Mouse (Mus musculus) heart, postnatal 25 days (tissue): ENCODE data around the gene Evi5. TPM values are rescaled to one million over a fixed set of nuclear protein-coding genes. Genes with fewer than 3 reads are reported as not detected.

Source experiments
- DNase-seq: peaks from one replicate; pipeline ENCODE4 v3.0.0; 2022; ENCODE audit warnings: low spot score
- intact Hi-C: fragments of 180-260 bp; cut with DNase I; formaldehyde crosslinking; loops from one replicate; pipeline ENCODE4 v1.15.1; 2025
- total RNA-seq, 2 experiments: library from RNA; stranded (reverse); gene quantifications; 2 replicates each; pipeline ENCODE4 v1.2.3; 2021

Gene Evi5
- total RNA-seq, 2 experiments from 2014 or later = 17.9 to 22.1 TPM

- intact Hi-C loops = no loop called here
- no peak for DNase-seq
These were observed 109.0 kb downstream of the Evi5 start for GRCm38 (mm10) chr5:107765946-107766345.

GRCm38 (mm10) chr5:107764486-107764885, 110.4 kb downstream of the Evi5 start:
- DNase-seq = no peak
- intact Hi-C loops = no loop called here

GRCm38 (mm10) chr5:107763674-107764073, 111.2 kb downstream of the Evi5 start:
- no peak for DNase-seq
- intact Hi-C loops = no loop called here

- intact Hi-C loops = no loop called here
- no peak for DNase-seq
These were observed 115.8 kb downstream of the Evi5 start for GRCm38 (mm10) chr5:107759121-107759520.

- DNase-seq = no peak
- intact Hi-C loops = no loop called here
These were observed 118.8 kb downstream of the Evi5 start for GRCm38 (mm10) chr5:107756072-107756471.

GRCm38 (mm10) chr5:107754740-107755139, 120.2 kb downstream of the Evi5 start:
- intact Hi-C loops = no loop called here

GRCm38 (mm10) chr5:107753656-107754055, 121.3 kb downstream of the Evi5 start:
- intact Hi-C loops = no loop called here

More at GRCm38 (mm10) chr5:107754740-107755139, 120.2 kb downstream of the Evi5 start:
- DNase-seq = no peak

GRCm38 (mm10) chr5:107749229-107749916, 125.5 kb downstream of the Evi5 start:
- DNase-seq = no peak
- intact Hi-C loops = no loop called here

More at GRCm38 (mm10) chr5:107753656-107754055, 121.3 kb downstream of the Evi5 start:
- DNase-seq = no peak

GRCm38 (mm10) chr5:107739023-107739422, 135.9 kb downstream of the Evi5 start:
- DNase-seq = no peak
- intact Hi-C loops = no loop called here

GRCm38 (mm10) chr5:107738296-107738695, 136.6 kb downstream of the Evi5 start:
- intact Hi-C loops = no loop called here
- no peak for DNase-seq

- intact Hi-C loops = no loop called here
- DNase-seq = no peak
These were observed 138.7 kb downstream of the Evi5 start for GRCm38 (mm10) chr5:107736171-107736570.

GRCm38 (mm10) chr5:107731844-107732243, 143.1 kb downstream of the Evi5 start:
- intact Hi-C loops = no loop called here
- DNase-seq = no peak

GRCm38 (mm10) chr5:107731408-107731807, 143.5 kb downstream of the Evi5 start:
- DNase-seq = no peak
- intact Hi-C loops = no loop called here

- intact Hi-C loops = no loop called here
- no peak for DNase-seq
These were observed 147.9 kb downstream of the Evi5 start for GRCm38 (mm10) chr5:107727007-107727402.

- no peak for DNase-seq
- intact Hi-C loops = no loop called here
These were observed 148.5 kb downstream of the Evi5 start for GRCm38 (mm10) chr5:107726281-107727006.

GRCm38 (mm10) chr5:107725435-107726261, 149.3 kb downstream of the Evi5 start, which contains the start of gene Gfi1:
TSS of gene Gfi1 (minus strand) at chr5:107726036.
- no peak for DNase-seq

GRCm38 (mm10) chr5:107724661-107725434, 150.1 kb downstream of the Evi5 start:
- no peak for DNase-seq
- intact Hi-C loops = loop anchor here (5.0 kb wide), 1 partner anchor 1263 kb away; no protein-coding TSS in a partner anchor

More at GRCm38 (mm10) chr5:107725435-107726261, 149.3 kb downstream of the Evi5 start, which contains the start of gene Gfi1:
- intact Hi-C loops = no loop called here

GRCm38 (mm10) chr5:107723541-107724511, 151.1 kb downstream of the Evi5 start:
- intact Hi-C loops = loop anchor here (5.0 kb wide), 1 partner anchor 1262 kb away; no protein-coding TSS in a partner anchor
- no peak for DNase-seq
